Mouse (Mus musculus) megakaryocyte, embryonic 14.5 days (primary cell): ENCODE measurements at regions not wholly inside any gene's neighbourhood (a gene's known extent, or its start where the extent isn't known, plus 50 kb on each side); places are given as distances from the start of the nearest gene placed in this dataset.

Source experiments
- FLI1 ChIP-seq: IDR thresholded peaks from 2 replicates; pipeline ENCODE4 v1.6.1; 2012; ENCODE audit warnings: low read length, inconsistent platforms, mixed read lengths
- GATA1 ChIP-seq: IDR thresholded peaks from 3 replicates; pipeline ENCODE4 v1.6.1; 2012; ENCODE audit warnings: mixed read lengths, low read length, inconsistent platforms, borderline replicate concordance

GRCm38 (mm10) chr10:117439206-117440110 is 59.6 kb upstream of the Cpsf6 start:
- no peak for TF ChIP-seq FLI1
- TF ChIP-seq GATA1: no peak
